Mouse (Mus musculus): Measurements from ENCODE around the gene Scn1b. TPM values are rescaled to one million over a fixed set of nuclear protein-coding genes. Genes with fewer than 3 reads are reported as not detected.

Gene Scn1b
- polyA plus RNA-seq, 1 experiment from 2014 or later: 0.60 TPM

DNA sequence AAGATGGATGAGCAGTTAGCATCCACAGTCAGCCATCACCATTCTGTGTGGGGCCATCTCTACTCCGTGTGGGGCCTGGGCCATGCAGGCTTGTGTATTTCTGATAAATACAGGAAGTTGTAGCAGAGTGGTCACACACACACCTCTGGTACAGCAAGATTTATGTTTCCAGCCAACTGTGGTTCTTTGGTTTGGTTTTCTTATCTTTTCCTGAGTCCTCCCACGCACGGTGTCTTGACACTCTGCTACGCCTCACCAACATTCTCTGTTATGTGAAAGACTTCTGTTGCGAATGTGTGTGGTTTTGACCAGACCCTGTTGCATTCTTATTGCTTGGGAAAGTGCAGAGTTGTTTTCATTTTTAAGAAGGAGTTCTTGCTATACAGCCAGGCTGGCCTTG is 34.0 kb upstream of the Scn1b start:
- 11% methylated on average over 5 of the region's 5 CpGs for WGBS (ENCODE audit: insufficient replicate concordance)
- no peak for DNase-seq
- ATAC-seq (ENCODE audit: low read depth): peak; percentile 42; the same call in 1 of the 2 replicates
- Histone ChIP-seq H3K4me1 (replicated peaks) (peaks cover 18% of the 10 kb centered on the region), H3K27me3 (no peaks in the 10 kb centered on the region), H3K4me2 (no peak overlapping the region), H3K36me3 (no peaks in the 10 kb centered on the region), H3K27ac (no peak overlapping the region), H3K4me3 (replicated peaks) (no peak overlapping the region), H3K9me3 (replicated peaks) (no peaks in the 10 kb centered on the region), H3K9ac (no peak overlapping the region)

DNA sequence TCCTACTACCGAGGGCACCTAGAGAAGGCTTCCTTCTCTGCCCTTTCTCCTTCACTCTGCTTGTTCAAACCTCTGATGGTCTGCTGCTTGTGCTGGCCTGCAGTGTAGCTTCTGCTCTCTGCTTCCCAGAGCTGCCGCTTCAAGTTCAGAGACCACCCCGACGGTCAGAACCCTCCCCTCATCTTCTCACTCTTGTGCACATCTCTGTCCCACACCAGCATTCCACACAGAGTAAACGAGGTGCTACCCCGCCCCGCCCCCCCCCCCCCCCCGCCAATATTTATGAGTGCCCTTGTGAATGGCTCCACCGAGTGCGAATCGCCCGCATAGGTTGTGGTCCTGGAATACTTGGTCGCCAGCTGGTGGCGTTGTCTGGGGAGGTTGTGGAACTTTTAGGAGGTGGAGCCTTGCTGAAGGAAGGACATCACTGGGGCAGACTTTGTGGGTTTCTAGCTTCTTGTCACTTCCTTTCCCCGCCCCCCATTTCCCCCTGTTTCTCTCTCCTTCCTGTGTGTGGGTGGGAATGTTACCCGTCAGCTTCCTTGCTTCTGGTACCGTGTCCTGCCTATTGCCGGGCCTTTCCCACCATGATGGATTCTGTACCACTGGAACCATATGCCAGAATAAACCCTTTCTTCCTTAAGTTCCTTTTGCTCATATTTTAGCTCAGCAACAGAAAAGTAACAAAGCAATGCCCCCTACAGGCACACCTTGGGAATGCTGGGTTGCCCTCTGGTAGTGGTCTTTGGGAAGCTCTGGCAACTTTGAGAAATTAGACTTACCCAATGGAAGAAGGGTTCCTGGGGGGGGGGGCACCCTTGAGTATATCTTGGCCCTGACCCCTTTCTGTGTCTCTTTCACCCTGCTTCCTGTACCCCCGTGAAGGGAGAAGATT is 29.5 kb upstream of the Scn1b start:
- Histone ChIP-seq H3K9ac (no peak overlapping the region), H3K4me1 (replicated peaks) (peaks cover 27% of the 10 kb centered on the region), H3K27me3 (no peaks in the 10 kb centered on the region), H3K9me3 (replicated peaks) (no peaks in the 10 kb centered on the region), H3K4me3 (replicated peaks) (peak overlapping the region; percentile 10; the same call in 1 of the 2 replicates), H3K27ac (peak overlapping the region; percentile 58), H3K36me3 (no peaks in the 10 kb centered on the region), H3K4me2 (peak overlapping the region; percentile 39)
- whole genome bisulfite sequencing (ENCODE audit: insufficient replicate concordance): 10% methylated on average over 18 of the region's 19 CpGs
- DNase-seq (no peak), ATAC-seq (ENCODE audit: low read depth) (peak; percentile 28; the same call in 1 of the 2 replicates)

DNA sequence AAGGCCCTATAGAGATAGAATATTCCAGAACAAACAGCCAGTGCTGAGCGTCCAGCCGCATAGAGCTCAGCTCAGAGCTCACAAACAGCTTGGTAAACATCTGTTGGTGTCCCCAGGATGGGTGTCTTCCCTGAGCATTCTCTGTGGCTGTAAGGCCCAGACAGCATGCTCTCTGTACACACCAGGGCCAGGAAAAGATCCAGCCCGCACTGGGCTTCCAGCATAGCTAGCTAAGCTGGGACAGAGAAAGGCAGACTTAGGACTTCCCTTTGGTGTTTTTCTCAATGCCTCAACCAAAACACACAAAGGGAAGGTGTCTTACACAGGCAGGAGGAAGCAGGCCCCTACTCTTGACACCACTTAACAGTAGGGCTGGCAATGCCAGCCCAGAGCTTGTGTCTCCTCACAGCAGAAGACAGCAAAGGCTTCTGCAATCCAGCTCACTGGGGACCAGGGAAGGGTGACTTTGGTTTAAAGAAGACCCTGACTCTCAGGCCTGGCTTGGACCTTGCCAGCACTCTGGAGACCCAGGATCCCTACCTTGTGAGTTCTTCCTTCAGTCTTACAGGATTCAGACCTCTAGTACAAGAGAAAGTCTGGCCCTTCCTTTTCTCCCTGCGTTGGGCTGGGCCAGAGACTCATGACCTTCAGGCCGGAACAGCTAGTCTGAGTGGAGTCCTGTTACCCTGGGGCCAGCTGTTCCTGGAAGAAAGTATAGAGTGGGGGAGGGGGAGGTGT is 28.7 kb upstream of the Scn1b start, which contains the start of gene Gramd1a:
Gene Gramd1a, minus strand, starts transcription at position 601 of the 738 bp plus-strand sequence.
- Histone ChIP-seq H3K9me3 (replicated peaks) (no peaks in the 10 kb centered on the region), H3K9ac (no peak within 1 kb of the TSS), H3K27me3 (no peaks in the 10 kb centered on the region), H3K27ac (peak within 1 kb of the TSS; percentile 58), H3K36me3 (no peaks in the 10 kb centered on the region), H3K4me3 (replicated peaks) (peak within 1 kb of the TSS; percentile 10; the same call in 1 of the 2 replicates), H3K4me2 (peak within 1 kb of the TSS; percentile 39), H3K4me1 (replicated peaks) (peaks cover 24% of the 10 kb centered on the region)
- ATAC-seq (ENCODE audit: low read depth): no peak; the same call in 1 of the 2 replicates
- no peak for DNase-seq
- WGBS (ENCODE audit: insufficient replicate concordance): 51% methylated on average over 5 of the region's 5 CpGs

DNA sequence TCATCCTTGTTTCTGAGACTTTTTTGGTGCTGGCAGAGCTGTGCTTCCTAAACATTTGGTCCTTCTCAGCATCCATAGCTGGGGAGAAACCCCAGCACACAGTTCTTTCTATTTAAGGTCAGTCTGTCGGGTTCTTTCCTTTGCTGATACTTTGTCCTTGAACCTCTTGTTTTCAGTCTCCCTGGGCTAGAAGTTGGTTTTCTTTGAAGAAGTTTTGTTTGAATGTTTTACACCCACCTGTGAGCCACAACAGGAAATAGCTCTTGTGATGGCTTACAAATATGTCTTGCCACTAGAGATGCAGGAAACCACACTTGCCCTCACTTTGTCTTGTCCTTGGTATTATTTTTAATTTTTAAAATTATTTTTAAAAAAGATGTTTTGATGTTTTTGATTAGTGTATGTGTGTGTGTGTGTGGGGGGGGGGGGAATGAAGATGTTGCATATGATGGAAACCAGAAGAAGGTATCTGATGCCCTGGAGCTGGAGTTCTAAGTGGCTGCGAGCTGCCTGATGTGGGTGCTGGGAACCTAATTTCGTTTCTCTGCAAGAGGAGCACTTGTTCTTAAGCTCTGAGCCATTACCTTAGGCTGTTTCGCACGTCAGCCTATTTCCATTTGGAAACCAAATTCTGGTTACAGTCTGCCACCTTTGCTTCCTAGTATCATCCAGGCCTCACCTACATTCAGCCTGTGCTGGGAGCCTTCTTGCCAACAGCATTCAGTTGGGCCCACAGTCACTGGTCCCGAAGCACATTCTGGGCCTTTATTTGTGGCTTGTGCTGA is 26.9 kb upstream of the Scn1b start:
- Histone ChIP-seq H3K27me3 (no peaks in the 10 kb centered on the region), H3K4me3 (replicated peaks) (no peak overlapping the region), H3K4me1 (replicated peaks) (peaks cover 39% of the 10 kb centered on the region), H3K4me2 (no peak overlapping the region), H3K27ac (no peak overlapping the region), H3K36me3 (no peaks in the 10 kb centered on the region), H3K9me3 (replicated peaks) (no peaks in the 10 kb centered on the region), H3K9ac (no peak overlapping the region)
- ATAC-seq (ENCODE audit: low read depth) (no peak), DNase-seq (no peak)
- 65% methylated on average over 6 of the region's 6 CpGs for WGBS (ENCODE audit: insufficient replicate concordance)

DNA sequence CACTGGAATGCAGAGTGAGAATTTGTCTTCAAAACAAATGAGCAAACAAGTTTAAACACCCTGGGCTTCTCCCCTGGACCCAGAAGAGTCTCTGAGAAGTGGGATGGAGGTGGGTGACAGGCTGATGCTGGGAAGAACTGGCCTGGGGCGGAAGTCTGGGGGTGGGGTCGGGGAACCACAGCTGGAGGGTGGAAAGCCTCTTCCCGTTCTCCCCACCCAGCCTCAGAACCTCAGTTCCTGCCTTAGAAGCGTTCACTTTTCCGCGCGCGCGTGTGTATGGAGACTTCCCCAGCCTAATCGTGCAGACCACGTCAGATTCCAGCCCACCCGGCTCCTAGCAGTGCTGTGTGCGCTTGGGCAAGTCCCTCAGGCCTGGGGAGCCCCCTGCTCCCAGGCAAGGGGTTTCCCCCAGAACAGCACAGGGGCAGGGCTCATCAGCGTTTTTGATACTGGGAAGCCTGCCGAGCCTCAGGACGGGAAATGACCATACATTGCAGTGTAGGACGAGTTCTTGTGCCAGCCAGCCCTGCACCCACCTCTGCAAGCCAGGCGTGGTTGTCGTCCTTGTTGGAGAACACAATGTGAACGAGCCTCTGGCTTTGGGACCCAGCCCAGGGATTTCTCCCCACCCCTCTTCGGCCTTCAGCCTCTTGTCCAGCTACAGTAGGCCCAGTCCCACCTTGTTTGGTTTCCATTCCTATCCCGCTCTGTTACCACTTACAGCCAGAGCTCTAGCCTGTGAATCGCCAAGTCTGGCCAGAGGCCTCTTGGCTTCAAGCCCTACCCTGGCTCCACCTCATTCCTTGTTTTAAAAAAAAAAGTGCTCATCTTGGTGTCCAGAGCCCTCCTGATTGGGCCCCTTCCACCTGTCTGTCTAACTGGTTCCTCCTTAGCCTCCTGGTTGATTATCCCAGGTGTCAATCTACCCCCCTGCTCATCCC is 24.8 kb upstream of the Scn1b start:
- Histone ChIP-seq H3K36me3 (no peaks in the 10 kb centered on the region), H3K9me3 (replicated peaks) (no peaks in the 10 kb centered on the region), H3K27ac (peak overlapping the region; percentile 87), H3K4me2 (peak overlapping the region; percentile 83), H3K4me3 (replicated peaks) (peak overlapping the region; percentile 71), H3K27me3 (no peaks in the 10 kb centered on the region), H3K9ac (peak overlapping the region; percentile 81), H3K4me1 (replicated peaks) (peaks cover 60% of the 10 kb centered on the region)
- no peak for DNase-seq
- WGBS (ENCODE audit: insufficient replicate concordance): 12% methylated on average over 23 of the region's 23 CpGs
- ATAC-seq (ENCODE audit: low read depth): peak; percentile 51

DNA sequence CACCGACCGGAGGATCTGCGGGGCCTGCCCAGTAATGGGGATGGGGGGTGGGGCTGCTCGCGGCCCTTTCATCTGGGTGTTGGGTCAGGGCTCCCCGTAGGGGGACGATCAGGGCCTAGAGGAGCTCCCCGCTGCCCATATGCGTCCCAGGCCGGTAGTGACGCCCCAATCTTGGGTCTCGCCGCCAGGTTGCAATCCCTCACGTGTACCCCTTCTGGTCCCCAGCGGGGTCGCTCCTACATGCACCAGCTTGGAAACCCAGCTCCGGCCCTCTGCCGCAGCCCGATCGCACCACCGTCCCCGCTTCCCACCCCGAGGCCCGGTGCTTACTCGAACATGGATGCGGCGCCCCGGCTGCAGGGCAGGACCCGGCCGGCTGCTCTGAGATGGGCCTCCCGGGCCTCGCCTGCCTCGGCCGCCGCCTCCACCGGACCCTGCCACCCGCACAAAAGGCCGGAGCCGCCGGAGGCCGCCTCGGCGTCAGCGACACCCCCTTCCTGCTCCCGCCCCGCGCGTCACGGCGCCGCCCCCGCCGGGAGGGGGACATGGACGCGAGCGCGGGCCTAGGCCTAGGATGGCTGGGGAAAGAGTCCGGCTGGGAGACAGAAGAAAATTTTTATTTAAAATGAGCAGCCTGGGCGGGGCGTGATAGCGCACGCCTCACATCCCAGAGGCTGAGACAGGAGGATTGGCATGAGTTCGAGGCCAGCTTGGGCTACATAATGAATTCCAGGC is 23.9 kb upstream of the Scn1b start:
- Histone ChIP-seq H3K4me1 (replicated peaks) (peaks cover 68% of the 10 kb centered on the region), H3K9me3 (replicated peaks) (no peaks in the 10 kb centered on the region), H3K27me3 (no peaks in the 10 kb centered on the region), H3K4me2 (peak overlapping the region; percentile 83), H3K9ac (peak overlapping the region; percentile 81), H3K4me3 (replicated peaks) (peak overlapping the region; percentile 71), H3K36me3 (no peaks in the 10 kb centered on the region), H3K27ac (peak overlapping the region; percentile 87)
- DNase-seq (peak; percentile 64), ATAC-seq (ENCODE audit: low read depth) (peak; percentile 80)
- WGBS (ENCODE audit: insufficient replicate concordance): under 1% methylated on average over 63 of the region's 63 CpGs

DNA sequence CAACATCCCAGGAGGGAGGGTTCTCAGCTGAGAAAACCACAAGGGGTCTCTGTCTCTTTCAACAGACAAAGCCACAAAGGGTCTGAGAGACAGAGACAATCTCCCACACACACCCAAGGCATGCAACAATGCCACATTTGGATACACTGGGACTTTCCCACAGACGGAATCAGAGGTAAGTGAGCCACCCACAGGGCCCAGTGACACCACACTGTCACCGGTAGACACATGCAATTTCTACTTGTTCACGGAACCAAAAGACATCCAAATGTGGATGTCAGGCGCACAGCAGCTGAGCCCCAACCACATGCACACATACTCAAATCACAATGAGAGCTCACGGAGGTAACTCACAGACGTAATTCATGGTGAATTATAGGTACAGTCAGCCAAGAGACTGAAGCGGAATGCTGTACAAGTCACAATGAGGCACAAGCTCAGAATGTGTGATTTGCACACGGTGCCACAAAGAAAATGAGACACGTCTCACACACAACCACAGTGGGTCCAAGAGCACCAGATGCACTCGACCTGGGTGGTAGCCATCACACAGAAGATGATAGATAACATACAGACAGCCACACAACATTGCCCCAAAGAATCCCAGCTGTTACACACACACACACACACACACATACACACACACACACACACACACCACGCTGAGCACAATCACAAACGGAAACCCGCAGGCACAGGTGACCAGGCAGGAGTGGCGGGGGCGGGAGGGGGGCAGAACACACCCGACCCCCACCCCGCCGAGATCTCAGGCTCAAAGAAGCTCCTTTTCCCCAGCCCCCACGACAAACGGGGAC is 23.2 kb upstream of the Scn1b start:
- no peaks in the 10 kb centered on the region for H3K9me3 ChIP-seq (replicated peaks)
- H3K27ac ChIP-seq: peak overlapping the region; percentile 87; the same call in 1 of the 2 replicates
- no peaks in the 10 kb centered on the region for H3K36me3 ChIP-seq
- H3K27me3 ChIP-seq: no peaks in the 10 kb centered on the region
- ATAC-seq (ENCODE audit: low read depth) (no peak), DNase-seq (no peak)
- H3K9ac ChIP-seq: peak overlapping the region; percentile 81
- WGBS (ENCODE audit: insufficient replicate concordance): 5% methylated on average over 20 of the region's 20 CpGs
- H3K4me1 ChIP-seq (replicated peaks): peaks cover 66% of the 10 kb centered on the region
- peak overlapping the region; percentile 71 for H3K4me3 ChIP-seq (replicated peaks)
- peak overlapping the region; percentile 83 for H3K4me2 ChIP-seq

DNA sequence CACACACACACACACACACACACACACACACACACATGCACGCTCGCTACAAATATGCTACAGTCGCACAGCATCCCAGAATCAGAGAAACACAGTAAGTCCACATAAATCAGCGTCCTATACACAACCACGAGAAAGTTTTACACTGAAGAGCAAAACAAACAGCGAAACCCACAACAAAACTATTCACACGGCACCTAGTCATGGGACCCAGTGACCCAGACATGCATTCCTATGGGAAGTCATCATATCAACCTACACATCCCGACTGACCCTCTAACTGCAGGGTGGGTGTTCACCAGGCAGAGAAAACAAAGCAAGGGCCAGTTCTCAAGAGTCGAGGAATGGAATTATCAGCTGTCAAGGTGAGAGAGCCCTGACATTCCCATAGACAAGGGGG is 22.5 kb upstream of the Scn1b start:
- no peak for ATAC-seq (ENCODE audit: low read depth)
- H3K4me2 ChIP-seq: peak overlapping the region; percentile 83
- peak overlapping the region; percentile 71 for H3K4me3 ChIP-seq (replicated peaks)
- WGBS (ENCODE audit: insufficient replicate concordance): 36% methylated on average over 9 of the region's 9 CpGs
- no peaks in the 10 kb centered on the region for H3K36me3 ChIP-seq
- H3K27me3 ChIP-seq: no peaks in the 10 kb centered on the region
- H3K9ac ChIP-seq: peak overlapping the region; percentile 81; the same call in 1 of the 2 replicates
- H3K27ac ChIP-seq: no peak overlapping the region
- H3K9me3 ChIP-seq (replicated peaks): no peaks in the 10 kb centered on the region
- peaks cover 65% of the 10 kb centered on the region for H3K4me1 ChIP-seq (replicated peaks)
- DNase-seq: no peak

DNA sequence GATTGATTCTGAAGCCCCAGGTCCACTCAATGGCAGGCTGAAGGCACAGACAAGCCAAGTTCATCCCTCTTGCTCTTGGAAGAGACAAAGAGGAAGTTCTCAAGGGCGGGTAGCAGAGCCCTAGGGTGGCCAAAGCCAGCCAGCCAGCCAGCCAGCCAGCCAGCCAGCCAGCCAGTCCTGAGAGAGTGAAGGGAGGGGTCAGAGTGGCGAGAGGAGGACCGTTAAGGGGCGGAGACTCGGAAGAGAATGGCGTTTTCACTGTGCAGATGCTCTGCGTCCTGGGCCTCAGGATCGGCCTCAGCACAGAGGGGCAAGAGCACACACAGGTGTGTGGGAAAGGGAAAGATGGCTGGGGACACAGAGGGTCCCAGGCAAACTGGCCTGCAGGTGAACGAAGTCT is 22.0 kb upstream of the Scn1b start:
- H3K27me3 ChIP-seq: no peaks in the 10 kb centered on the region
- 7% methylated on average over 9 of the region's 9 CpGs for WGBS (ENCODE audit: insufficient replicate concordance)
- H3K4me1 ChIP-seq (replicated peaks): peaks cover 65% of the 10 kb centered on the region
- H3K4me3 ChIP-seq (replicated peaks): peak overlapping the region; percentile 71
- ATAC-seq (ENCODE audit: low read depth): peak; percentile 50
- no peak for DNase-seq
- H3K36me3 ChIP-seq: no peaks in the 10 kb centered on the region
- peak overlapping the region; percentile 83 for H3K4me2 ChIP-seq
- peak overlapping the region; percentile 59 for H3K27ac ChIP-seq
- H3K9me3 ChIP-seq (replicated peaks): no peaks in the 10 kb centered on the region
- peak overlapping the region; percentile 81 for H3K9ac ChIP-seq

Data from liver, embryonic 13.5 days (tissue).